Mouse (Mus musculus) thymus, adult 2 months (tissue): ENCODE data around the gene Nt5e. TPM values are rescaled to one million over a fixed set of nuclear protein-coding genes. Genes with fewer than 3 reads are reported as not detected.

Experiments used
- DNase-seq: peaks from one replicate; pipeline ENCODE4 v3.0.0; 2021
- H3K27ac ChIP-seq: fragments of 200-500 bp; 2 replicates; pipeline ENCODE4 v1.5.1; 2012; ENCODE audit warnings: low read length, control low read depth; ENCODE audit not compliant: control insufficient read depth, insufficient read depth
- H3K27me3 ChIP-seq: fragments of 200-500 bp; 2 replicates; pipeline ENCODE4 v1.6.1; 2012; ENCODE audit warnings: mild to moderate bottlenecking, low read length, moderate library complexity, mixed read lengths; ENCODE audit not compliant: control insufficient read depth, insufficient read depth
- H3K36me3 ChIP-seq: fragments of 200-500 bp; 2 replicates; pipeline ENCODE4 v1.6.1; 2012; ENCODE audit warnings: mild to moderate bottlenecking, low read length, moderate library complexity; ENCODE audit not compliant: control insufficient read depth, insufficient read depth
- H3K4me1 ChIP-seq: fragments of 200-500 bp; replicated peaks from 2 replicates; pipeline ENCODE4 v1.6.1; 2012; ENCODE audit warnings: low read length; ENCODE audit not compliant: control insufficient read depth, insufficient read depth
- H3K4me3 ChIP-seq: fragments of 200-500 bp; 2 replicates; pipeline ENCODE4 v1.5.1; 2012; ENCODE audit warnings: mild to moderate bottlenecking, low read length, control low read depth, moderate library complexity; ENCODE audit not compliant: control insufficient read depth, insufficient read depth
- CTCF ChIP-seq: fragments of 200-500 bp; IDR thresholded peaks from 2 replicates; pipeline ENCODE4 v1.5.1; 2012; ENCODE audit warnings: mild to moderate bottlenecking, control low read depth, low read length, moderate library complexity, borderline replicate concordance; ENCODE audit not compliant: control insufficient read depth, poor library complexity, insufficient read depth; ENCODE audit errors: extremely low read depth
- POLR2A ChIP-seq: fragments of 200-500 bp; IDR thresholded peaks from 2 replicates; pipeline ENCODE4 v1.6.1; 2012; ENCODE audit warnings: mild to moderate bottlenecking, low read length, control low read depth, moderate library complexity; ENCODE audit not compliant: control insufficient read depth, poor library complexity, insufficient read depth; ENCODE audit errors: extremely low read depth
- WGBS: fragments of 180-500 bp; shearing (Covaris S2); methylation state at CpG from one replicate; pipeline ENCODE4 v1.1.7; 2018; 5-methylcytosine and 5-hydroxymethylcytosine counted together
- polyA plus RNA-seq: library from polyadenylated mRNA; depleted of rRNA; stranded (reverse); fragments of >200 nt; gene quantifications from 2 replicates; pipeline ENCODE4 v1.2.3, GENCODE M21; 2012

The Nt5e gene
- polyA plus RNA-seq, 1 experiment: 1.9 TPM

- H3K4me1 ChIP-seq: no peaks in the 10 kb centered on the region
- WGBS: 87% methylated on average over 2 of the region's 2 CpGs
- TF ChIP-seq CTCF (no peak), POLR2A (no peak)
- no peak overlapping the region for H3K4me3 ChIP-seq
- no peaks in the 10 kb centered on the region for H3K27me3 ChIP-seq
- no peak overlapping the region for H3K27ac ChIP-seq
- no peaks in the 10 kb centered on the region for H3K36me3 ChIP-seq
- DNase-seq: no peak
Measured at GRCm38 (mm10) chr9:88373001-88373400, 46.0 kb downstream of the Nt5e start.

- TF ChIP-seq POLR2A: no peak
- no peak for TF ChIP-seq CTCF
- 36% methylated on average over 5 of the region's 5 CpGs for WGBS
- Histone ChIP-seq H3K27me3 (no peaks in the 10 kb centered on the region), H3K27ac (no peak overlapping the region), H3K4me1 (peaks cover 5% of the 10 kb centered on the region), H3K36me3 (peaks cover 7% of the 10 kb centered on the region), H3K4me3 (no peak overlapping the region)
- DNase-seq: no peak
Measured at GRCm38 (mm10) chr9:88377483-88377882, 50.5 kb downstream of the Nt5e start.

- peaks cover 5% of the 10 kb centered on the region for H3K4me1 ChIP-seq
- 65% methylated on average over 3 of the region's 3 CpGs for WGBS
- TF ChIP-seq POLR2A: no peak
- TF ChIP-seq CTCF: no peak
- DNase-seq: no peak
- no peaks in the 10 kb centered on the region for H3K27me3 ChIP-seq
- H3K4me3 ChIP-seq: no peak overlapping the region
- H3K36me3 ChIP-seq: peaks cover 14% of the 10 kb centered on the region
- no peak overlapping the region for H3K27ac ChIP-seq
Measured at GRCm38 (mm10) chr9:88379057-88379456, 52.1 kb downstream of the Nt5e start.

GRCm38 (mm10) chr9:88380076-88380475 lies 53.1 kb downstream of the Nt5e start:
- DNase-seq: peak; percentile 45
- TF ChIP-seq CTCF (no peak), POLR2A (no peak)
- H3K27me3 ChIP-seq: no peaks in the 10 kb centered on the region
- peaks cover 14% of the 10 kb centered on the region for H3K36me3 ChIP-seq
- no peak overlapping the region for H3K27ac ChIP-seq
- H3K4me1 ChIP-seq: peaks cover 5% of the 10 kb centered on the region
- no peak overlapping the region for H3K4me3 ChIP-seq
- 4% methylated on average over 7 of the region's 7 CpGs for WGBS

GRCm38 (mm10) chr9:88380542-88380941 lies 53.5 kb downstream of the Nt5e start:
- Histone ChIP-seq H3K36me3 (peaks cover 14% of the 10 kb centered on the region), H3K27me3 (no peaks in the 10 kb centered on the region), H3K27ac (no peak overlapping the region), H3K4me1 (peaks cover 5% of the 10 kb centered on the region), H3K4me3 (no peak overlapping the region)
- 57% methylated on average over 1 of the region's 1 CpGs for WGBS
- no peak for TF ChIP-seq CTCF
- TF ChIP-seq POLR2A: no peak
- DNase-seq: no peak

GRCm38 (mm10) chr9:88388826-88389225 lies 61.8 kb downstream of the Nt5e start:
- WGBS: 97% methylated on average over 5 of the region's 5 CpGs
- H3K36me3 ChIP-seq: peaks cover 6% of the 10 kb centered on the region

GRCm38 (mm10) chr9:88394852-88395251 lies 67.9 kb downstream of the Nt5e start:
- Histone ChIP-seq H3K4me3 (no peak overlapping the region), H3K4me1 (no peaks in the 10 kb centered on the region), H3K36me3 (no peaks in the 10 kb centered on the region), H3K27ac (no peak overlapping the region), H3K27me3 (no peaks in the 10 kb centered on the region)
- DNase-seq: no peak
- 95% methylated on average over 8 of the region's 8 CpGs for WGBS
- TF ChIP-seq CTCF: no peak
- TF ChIP-seq POLR2A: no peak

More at GRCm38 (mm10) chr9:88388826-88389225, 61.8 kb downstream of the Nt5e start:
- no peak for DNase-seq
- Histone ChIP-seq H3K27me3 (no peaks in the 10 kb centered on the region), H3K27ac (no peak overlapping the region), H3K4me1 (no peaks in the 10 kb centered on the region), H3K4me3 (no peak overlapping the region)
- no peak for TF ChIP-seq CTCF
- TF ChIP-seq POLR2A: no peak
